In genomic region chr8:3492901-3493844, GRCm38 (mm10) we compare ENCODE assay signal across 7 mouse cellular contexts. TPM values are rescaled to one million over a fixed set of nuclear protein-coding genes. Genes with fewer than 3 reads are reported as not detected.
DNase-seq lines count a peak whose midpoint lies in the region; ATAC-seq lines count a peak whose summit lies in the region.

Gene Zfp358, plus strand, starts transcription at chr8:3493138.

- H3K4me2 ChIP-seq in intestine, embryonic 16.5 days (ENCODE audit: low read depth, low read length): peak within 1 kb of the TSS; percentile 65
- peak within 1 kb of the TSS; percentile 65 for H3K4me2 ChIP-seq in limb, embryonic 11.5 days (ENCODE audit: low read depth, severe bottlenecking)
- H3K4me2 ChIP-seq in midbrain, embryonic 12.5 days (replicated peaks): peak within 1 kb of the TSS; percentile 68

- H3K27ac ChIP-seq in intestine, embryonic 16.5 days (ENCODE audit: low read length): peak within 1 kb of the TSS; percentile 73
- peak within 1 kb of the TSS; percentile 62 for H3K27ac ChIP-seq in limb, embryonic 11.5 days (replicated peaks; ENCODE audit: low read depth, low read length)
- H3K27ac ChIP-seq in midbrain, embryonic 12.5 days (replicated peaks): peak within 1 kb of the TSS; percentile 84

- peaks cover 5% of the 10 kb centered on the region for H3K4me1 ChIP-seq in intestine, embryonic 16.5 days (ENCODE audit: control insufficient read depth, insufficient read depth, low read length)
- no peaks in the 10 kb centered on the region for H3K4me1 ChIP-seq in limb, embryonic 11.5 days (ENCODE audit: control insufficient read depth, insufficient read depth, low read length)
- peaks cover 20% of the 10 kb centered on the region for H3K4me1 ChIP-seq in midbrain, embryonic 12.5 days

- H3K9me3 ChIP-seq in intestine, embryonic 16.5 days (ENCODE audit: control insufficient read depth, low read length): no peaks in the 10 kb centered on the region
- H3K9me3 ChIP-seq in limb, embryonic 11.5 days (ENCODE audit: control insufficient read depth, low read length): peaks cover 8% of the 10 kb centered on the region
- H3K9me3 ChIP-seq in midbrain, embryonic 12.5 days: peaks cover 10% of the 10 kb centered on the region; the same call in 1 of the 2 replicates

- DNase-seq in adrenal gland, adult 2 months: peak; percentile 82
- DNase-seq in embryo, embryonic 10.5 days (ENCODE audit: low spot score): peak; percentile 85
- no peak for DNase-seq in gonadal fat pad, adult 2 months (ENCODE audit: low read depth)
- DNase-seq in limb, embryonic 11.5 days (ENCODE audit: low spot score): peak; percentile 89
- peak; percentile 67 for DNase-seq in skeletal muscle tissue, adult 2 months (ENCODE audit: low read depth, low spot score)

- peak within 1 kb of the TSS; percentile 83 for H3K4me3 ChIP-seq in intestine, embryonic 16.5 days (ENCODE audit: low read length)
- peak within 1 kb of the TSS; percentile 86 for H3K4me3 ChIP-seq in limb, embryonic 11.5 days (ENCODE audit: low read depth, low read length)
- peak within 1 kb of the TSS; percentile 78 for H3K4me3 ChIP-seq in midbrain, embryonic 12.5 days

- peaks cover 13% of the 10 kb centered on the region for H3K36me3 ChIP-seq in intestine, embryonic 16.5 days (ENCODE audit: control insufficient read depth, insufficient read depth, low read length)
- peaks cover 22% of the 10 kb centered on the region for H3K36me3 ChIP-seq in limb, embryonic 11.5 days (ENCODE audit: control insufficient read depth, insufficient read depth, low read length)
- peaks cover 36% of the 10 kb centered on the region for H3K36me3 ChIP-seq in midbrain, embryonic 12.5 days

- peak within 1 kb of the TSS; percentile 99 for H3K9ac ChIP-seq in intestine, embryonic 16.5 days (ENCODE audit: low read depth, low read length)
- H3K9ac ChIP-seq in limb, embryonic 11.5 days (ENCODE audit: low read length): peak within 1 kb of the TSS; percentile 83
- H3K9ac ChIP-seq in midbrain, embryonic 12.5 days (replicated peaks): peak within 1 kb of the TSS; percentile 96

- no peaks in the 10 kb centered on the region for H3K27me3 ChIP-seq in intestine, embryonic 16.5 days (replicated peaks; ENCODE audit: control insufficient read depth, insufficient read depth, low read length)
- H3K27me3 ChIP-seq in limb, embryonic 11.5 days (ENCODE audit: control insufficient read depth, insufficient read depth, low read length): no peaks in the 10 kb centered on the region
- no peaks in the 10 kb centered on the region for H3K27me3 ChIP-seq in midbrain, embryonic 12.5 days

- 2% methylated on average over 62 of the region's 64 CpGs for WGBS in intestine, embryonic 16.5 days
- 1% methylated on average over 60 of the region's 64 CpGs for WGBS in limb, embryonic 11.5 days
- under 1% methylated on average over 61 of the region's 64 CpGs for WGBS in midbrain, embryonic 12.5 days

- peak; percentile 94 for ATAC-seq in intestine, embryonic 16.5 days
- ATAC-seq in limb, embryonic 11.5 days (ENCODE audit: insufficient number of reproducible peaks, low FRiP score, low TSS enrichment, low read depth): peak; percentile 89
- ATAC-seq in midbrain, embryonic 12.5 days (ENCODE audit: low FRiP score, low read depth): peak; percentile 94

RNA-seq across cellular contexts. Expression of gene Zfp358, which starts in this region (rescaled TPM):
- total RNA-seq in adrenal gland, adult 2 months (2021): 10 to 100 TPM; 22.5 to 23.2 TPM
- polyA plus RNA-seq in adrenal gland, adult 2 months (2012; rRNA removed): 80.1 and 81.3 TPM in 2 replicates
- polyA plus RNA-seq in gonadal fat pad, adult 2 months (2012; rRNA removed): 60.3 and 61.1 TPM in 2 replicates
- polyA plus RNA-seq in intestine, embryonic 16.5 days (2015; fragmentation: Nextera tagmentation; extraction: Ambion mirVana): 30.3 and 31.4 TPM in 2 replicates
- 28.3 and 39.0 TPM in 2 replicates for polyA plus RNA-seq in limb, embryonic 11.5 days (2014; fragmentation: Nextera tagmentation; extraction: Ambion mirVana)
- polyA plus RNA-seq in midbrain, embryonic 12.5 days (2016; fragmentation: Nextera tagmentation; extraction: Ambion mirVana): 82.8 and 89.5 TPM in 2 replicates
